Mouse (Mus musculus) embryo, embryonic 10 days (tissue): Measurements from ENCODE around the gene Magi2.

Experiments used
- DNase-seq: peaks from one replicate; pipeline ENCODE4 v3.0.0-alpha.2; 2015; ENCODE audit warnings: low spot score

Magi2 gene

DNA sequence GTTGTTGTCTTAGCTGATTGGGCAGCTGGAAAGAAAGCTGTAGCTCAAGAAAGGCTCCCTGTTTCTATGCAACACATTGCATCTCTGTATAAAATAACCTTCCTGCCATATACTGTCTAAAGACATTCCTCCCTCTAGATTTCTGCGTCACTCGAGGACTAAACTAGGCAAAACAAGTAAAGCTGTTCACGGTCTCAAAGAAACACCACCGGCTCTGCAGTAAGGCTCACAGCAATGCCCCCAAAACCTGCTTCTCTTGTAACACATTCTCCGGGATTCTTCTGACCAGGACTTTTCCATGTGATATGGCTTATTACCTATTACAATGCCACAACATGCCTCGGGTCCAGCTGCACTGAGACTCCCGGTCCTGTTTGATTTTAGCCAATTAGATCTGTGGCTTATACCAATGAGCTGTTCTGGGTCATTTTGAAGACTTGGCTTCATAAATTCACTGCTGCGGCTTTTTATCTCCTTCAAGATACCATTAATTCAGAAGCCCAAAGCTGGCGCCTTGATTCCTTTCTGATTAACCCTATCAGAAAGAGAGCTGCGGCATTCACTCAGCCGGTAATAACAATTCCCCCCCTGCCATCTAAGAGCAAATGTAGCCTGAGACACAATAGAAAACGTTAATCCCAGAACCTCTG lies 520.2 kb downstream of the Magi2 start:
- peak; percentile 9 for DNase-seq

DNA sequence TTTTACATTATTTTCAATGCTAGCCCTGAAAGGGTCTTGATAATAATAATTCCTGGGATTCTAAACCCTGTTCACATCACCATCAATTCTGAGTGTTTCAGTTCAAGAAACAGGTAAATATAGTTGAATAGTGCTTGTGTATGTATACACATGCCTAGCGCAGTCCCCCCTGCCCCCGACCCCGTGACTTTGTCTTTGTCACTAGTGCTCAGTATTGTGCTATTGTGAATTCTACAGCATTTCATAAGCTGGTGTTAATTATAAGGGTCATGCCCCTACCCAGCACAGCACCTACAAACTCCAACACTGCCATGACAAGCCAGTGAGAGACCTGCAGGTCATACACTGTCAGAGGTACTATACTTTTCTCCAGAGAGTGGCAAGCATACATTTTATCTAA lies 520.8 kb downstream of the Magi2 start:
- no peak for DNase-seq

DNA sequence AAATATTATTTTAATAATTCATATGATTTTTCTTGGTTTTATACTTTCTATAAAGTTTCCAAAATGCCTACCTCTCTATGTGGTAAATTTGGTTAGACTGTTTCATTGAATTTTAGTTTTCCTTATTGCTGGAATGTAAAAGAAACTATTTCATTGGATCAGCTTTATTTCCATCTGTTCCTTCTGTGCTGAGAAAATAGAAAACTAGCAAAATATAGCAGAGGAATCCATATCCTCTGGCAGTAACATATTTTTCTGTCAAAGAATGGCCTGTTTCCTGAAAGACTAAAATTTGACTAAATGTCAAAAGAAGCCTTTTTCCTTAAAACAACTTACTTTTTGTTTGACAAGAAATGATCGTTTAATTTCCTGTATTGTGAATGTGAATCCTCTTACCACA lies 552.4 kb downstream of the Magi2 start:
- DNase-seq = no peak

DNA sequence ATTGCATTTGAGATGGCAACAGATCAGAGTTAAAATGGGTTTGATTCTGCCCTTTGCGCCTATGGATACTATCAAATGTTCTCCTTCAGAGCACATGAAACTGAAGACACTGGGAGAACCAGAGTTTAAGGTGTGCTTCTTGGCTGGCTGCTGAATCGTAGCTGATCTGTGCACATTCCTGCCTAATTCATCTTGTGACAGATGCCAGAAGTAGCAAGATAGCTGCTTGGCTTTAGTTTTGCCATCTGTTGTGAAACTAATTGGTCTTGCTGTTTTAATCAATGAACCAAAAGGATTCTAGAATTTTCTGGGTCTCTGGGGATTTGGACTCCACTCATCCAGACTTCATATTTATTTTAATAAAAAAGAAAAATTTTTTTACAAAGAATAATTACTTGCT lies 553.2 kb downstream of the Magi2 start:
- DNase-seq = no peak

DNA sequence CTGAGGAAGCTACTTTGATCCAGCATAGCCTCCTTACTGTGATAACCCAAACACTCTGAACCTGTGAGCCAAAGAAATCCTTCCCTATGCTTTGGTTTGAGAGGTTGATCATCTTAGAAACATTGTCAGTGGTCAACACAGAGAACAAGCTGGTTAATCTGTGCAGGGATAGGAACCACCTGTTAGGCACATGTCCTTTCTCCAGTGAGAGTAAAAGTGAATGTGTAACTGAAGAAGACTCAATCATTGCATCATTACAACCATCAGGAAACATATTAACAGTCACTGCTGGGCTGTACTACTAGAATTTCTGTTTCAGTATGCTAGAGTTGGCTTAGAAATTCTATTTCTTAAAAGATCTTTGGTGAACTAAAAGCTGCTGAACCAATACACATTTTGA lies 558.5 kb downstream of the Magi2 start:
- DNase-seq = no peak

DNA sequence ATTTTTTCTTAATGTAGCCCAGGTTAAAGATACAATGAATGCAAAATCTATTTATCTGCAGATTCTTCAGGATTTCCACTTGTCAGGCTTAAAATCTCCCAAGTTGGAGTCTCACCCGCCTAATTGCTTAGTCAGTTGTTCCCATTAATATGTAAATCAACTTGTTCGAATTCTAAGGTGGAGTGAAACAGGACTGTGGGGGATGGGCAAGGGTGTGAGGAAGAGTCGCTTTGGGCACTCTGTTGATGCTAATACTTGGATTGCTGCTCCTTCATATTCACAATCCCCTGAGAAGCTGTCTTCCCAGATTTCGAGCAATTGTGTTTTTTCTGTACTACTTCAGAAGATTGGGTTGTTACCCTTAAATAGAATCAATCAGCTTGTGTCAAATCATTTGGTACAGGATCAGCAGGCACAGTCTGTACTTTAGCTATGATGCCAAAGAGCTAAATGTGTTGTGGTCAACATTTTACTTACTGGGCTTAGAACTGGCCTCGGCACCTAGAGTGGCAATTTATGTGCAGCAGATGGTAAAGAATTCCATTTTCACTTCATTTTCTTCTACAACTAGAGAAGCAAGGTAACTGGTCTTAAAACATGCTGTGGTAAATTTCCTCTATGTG lies 560.8 kb downstream of the Magi2 start:
- peak; percentile 7 for DNase-seq

DNA sequence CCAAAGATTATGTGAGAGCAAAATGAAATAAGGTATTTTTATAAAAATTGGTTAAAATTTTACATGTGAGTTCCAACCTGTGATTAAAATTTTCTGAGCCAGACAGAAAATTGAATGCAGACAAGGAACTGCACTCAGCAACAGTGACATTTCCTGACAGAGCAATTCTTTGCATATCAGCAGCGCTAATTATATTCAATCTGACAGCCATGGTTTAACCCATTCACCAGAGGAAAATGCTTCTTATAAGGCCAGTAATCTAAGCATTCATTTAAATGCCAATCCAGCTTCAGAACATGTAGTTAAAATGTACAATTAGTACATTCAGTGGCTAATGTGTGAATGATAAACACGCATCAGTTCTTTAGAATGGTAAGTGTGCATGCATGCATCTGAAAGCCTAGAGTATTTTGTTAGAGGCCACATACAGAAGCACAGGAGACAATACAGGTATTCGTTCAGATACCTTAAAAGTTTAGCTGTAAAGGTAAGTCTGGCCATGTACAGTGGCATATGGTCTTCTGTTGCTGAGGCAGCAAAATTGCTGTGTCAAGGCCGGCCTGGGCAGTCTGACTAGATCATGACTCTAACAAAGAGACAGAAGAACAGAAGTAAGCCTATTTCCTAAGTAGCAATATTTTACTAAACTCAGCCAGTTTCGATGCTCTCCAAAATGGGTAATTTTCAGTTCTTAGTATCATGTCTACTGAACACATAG lies 576.4 kb downstream of the Magi2 start:
- DNase-seq = no peak

DNA sequence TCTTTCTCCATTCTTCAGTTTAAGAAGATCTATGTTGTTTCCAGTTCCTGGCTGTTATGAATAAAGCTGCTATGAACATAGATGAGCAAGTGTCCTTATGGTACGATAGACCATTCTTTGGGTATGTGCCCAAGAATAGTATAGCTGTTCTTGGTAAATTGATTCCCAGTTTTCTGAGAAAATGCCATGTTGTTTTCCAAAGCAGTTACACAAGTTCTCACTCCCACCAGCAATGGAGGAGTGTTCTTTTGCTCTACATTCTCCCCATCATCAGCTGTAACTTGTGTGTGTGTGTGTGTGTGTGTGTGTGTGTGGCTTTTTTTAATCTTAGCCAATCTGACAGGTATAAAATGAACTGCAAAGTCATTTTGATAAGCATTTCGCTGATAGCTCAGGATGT lies 595.7 kb downstream of the Magi2 start:
- no peak for DNase-seq

DNA sequence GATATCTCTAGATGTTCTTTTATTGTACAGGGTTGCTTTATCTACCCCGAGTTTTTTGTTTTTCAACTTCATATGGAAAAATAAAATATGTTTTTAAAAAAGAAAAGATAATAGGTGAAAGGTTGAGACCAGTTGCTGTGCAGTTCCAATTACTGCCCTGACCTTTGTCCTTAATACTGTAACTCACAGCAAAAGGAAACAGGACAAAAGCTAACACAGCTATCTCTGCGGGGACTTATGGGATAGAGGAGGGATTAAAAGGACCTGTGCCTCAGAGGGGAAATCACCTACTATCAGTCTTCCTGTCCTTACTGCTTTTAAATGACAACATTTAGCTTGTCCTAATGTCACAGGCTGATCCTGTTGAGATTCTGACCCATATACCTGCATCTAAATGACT lies 599.1 kb downstream of the Magi2 start:
- no peak for DNase-seq

DNA sequence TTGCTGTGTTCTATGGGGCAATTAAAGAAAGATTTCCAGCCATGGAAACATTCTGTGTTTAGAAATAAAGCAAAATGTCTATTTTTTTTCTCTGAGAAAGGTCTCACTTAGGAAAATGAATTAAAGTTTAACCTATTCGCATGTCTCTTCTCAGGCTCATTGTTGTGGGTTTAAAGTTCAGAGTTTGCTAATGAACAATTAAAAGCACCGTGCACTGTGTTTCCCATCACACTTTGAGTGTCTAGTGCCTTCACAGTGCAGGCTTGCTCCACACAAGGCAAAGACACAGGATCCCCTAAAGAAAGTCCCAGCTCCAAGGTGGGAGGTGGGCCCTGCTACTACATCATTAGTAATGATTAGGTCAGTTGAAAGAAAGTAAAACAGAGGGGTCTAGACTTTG lies 602.5 kb downstream of the Magi2 start:
- no peak for DNase-seq

DNA sequence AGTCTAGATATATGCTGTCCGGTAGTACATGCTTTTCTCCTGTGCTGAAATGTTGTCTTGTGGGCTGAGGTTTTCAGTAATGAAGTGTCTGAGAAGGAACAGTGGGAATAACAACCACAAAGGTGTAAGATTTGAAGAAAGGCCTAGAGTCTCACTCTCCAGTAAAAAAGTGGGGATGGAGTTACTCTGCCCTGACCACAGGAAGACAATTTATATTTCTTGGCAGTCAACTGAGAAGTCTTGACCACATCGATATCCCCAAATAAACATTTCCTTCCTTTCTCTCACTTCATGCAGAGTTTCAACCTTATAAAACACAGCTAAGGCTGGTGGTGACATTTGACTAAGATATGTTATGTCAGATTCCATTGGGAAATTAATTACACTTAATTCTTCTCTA lies 636.0 kb downstream of the Magi2 start:
- DNase-seq = no peak

DNA sequence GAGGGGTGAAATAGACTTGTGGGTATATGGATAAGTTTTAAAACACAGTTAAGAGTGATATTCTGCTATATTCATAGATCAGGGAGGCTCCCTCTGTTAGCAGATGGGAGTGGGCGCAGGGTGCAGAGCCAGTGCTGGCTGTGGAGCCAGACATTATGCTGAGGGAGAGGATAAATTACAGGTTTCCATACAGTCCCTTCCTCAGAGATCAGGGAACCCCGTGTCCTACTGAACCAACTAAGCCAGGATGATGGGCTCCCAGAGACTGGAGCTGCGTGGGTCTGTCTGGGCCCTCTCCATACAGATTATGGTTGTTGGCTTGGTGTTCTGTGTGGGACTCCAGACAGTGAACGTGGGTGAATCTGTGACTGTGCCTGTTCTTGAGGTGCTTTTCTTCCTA lies 643.6 kb downstream of the Magi2 start:
- DNase-seq = no peak

DNA sequence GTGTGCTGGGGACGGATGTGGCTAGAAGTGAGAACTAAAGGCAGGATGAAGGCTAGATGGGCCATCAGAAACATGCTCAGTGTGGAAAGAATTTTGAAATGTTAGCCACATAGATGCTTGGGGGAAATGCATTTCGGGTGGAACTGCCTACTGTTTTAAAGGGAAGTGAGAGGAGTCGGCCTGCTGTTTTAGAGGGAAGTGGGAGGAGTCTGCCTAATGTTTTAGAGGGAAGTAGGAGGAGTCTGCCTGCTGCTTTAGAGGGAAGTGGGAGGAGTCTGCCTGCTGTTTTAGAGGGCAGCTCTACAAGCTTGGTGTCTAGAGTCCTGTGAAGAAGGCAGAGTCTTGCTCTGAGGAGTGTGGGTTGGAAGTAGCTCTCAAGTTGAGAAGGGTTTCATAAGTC lies 664.9 kb downstream of the Magi2 start:
- no peak for DNase-seq

DNA sequence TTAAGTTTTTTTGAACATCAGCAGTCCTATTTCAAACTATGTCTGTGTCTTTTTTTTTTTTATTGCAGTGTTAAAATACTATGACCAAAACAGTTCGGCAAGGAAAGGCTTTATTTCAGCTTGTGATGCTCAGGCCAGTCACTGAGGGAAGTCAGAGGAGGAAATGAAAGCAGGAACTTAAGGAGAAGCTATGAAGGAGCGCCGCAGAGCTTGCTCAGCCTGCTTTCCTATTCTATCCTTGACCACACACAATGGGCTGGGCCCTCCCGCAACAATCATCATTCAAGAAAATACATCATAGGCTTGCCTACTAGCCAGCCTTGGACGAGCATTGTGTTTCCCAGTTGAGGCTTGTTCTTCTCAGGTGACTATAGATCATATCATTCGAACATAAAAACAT lies 669.1 kb downstream of the Magi2 start:
- no peak for DNase-seq

DNA sequence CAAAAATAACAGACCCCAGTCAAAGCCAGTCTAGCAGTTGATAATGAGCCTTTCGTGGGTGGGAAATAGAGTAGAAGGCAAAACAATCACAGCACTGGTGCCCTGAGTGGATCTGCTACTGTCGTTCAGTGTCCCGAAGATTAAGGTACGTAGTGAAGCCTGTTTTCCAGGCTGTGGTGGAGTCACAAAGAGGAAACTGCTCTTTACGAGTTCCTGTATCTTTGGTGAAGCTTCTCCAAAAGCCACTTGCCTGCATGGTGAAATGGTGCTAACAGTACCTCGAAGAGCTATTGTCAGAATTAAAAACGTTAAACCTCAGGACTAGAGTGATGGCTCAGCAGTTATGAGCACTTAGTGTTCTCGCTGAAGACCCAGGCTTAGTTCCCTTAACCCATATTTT lies 674.8 kb downstream of the Magi2 start:
- DNase-seq = no peak

DNA sequence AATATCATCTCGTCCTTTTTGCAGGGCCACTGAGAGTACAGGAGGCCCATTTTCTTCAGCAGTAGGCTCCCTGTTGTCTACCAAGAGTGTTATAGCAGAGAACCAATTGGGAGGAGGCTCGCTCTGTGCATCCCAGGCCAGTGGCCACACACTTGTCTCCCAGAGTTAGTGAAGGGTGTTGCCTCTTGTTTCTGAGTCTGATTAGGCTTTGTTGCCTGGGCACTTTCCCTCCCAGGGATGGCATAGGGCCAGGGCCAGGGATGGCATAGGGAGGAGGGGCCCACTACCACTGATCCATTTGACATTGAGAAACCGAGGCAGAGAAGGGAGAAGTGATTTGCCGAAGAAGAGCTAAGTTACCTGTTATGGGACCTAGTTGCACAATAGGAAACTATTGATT lies 679.8 kb downstream of the Magi2 start:
- DNase-seq = no peak

DNA sequence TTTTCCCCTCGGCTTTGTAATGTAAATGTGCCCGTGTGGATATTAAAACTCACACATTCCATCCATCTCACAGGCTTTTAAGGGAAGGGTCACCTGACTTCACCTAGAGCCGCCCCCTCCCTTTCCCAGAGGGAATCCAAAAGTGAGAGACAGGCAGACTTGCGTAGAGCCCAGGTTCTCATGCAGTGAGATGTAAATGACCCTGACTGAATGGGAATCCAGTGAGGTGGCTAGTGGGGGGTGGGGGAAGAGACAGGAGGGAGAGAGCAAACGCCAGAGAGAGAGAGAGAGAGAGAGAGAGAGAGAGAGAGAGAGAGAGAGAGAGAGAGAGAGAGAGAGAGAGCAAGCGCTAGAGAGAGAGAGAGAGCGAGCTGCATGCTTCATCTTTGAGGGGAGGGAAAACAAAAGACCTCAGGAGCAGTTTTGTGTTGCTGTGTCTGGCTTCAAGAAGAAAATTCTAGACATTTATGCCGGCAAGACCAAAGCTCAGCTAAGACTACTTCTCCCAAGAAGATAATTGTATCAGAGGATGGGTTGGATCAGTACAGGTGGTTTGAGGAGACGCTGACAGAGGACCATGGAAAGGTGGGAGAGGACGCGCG lies 680.6 kb downstream of the Magi2 start:
- DNase-seq = no peak

DNA sequence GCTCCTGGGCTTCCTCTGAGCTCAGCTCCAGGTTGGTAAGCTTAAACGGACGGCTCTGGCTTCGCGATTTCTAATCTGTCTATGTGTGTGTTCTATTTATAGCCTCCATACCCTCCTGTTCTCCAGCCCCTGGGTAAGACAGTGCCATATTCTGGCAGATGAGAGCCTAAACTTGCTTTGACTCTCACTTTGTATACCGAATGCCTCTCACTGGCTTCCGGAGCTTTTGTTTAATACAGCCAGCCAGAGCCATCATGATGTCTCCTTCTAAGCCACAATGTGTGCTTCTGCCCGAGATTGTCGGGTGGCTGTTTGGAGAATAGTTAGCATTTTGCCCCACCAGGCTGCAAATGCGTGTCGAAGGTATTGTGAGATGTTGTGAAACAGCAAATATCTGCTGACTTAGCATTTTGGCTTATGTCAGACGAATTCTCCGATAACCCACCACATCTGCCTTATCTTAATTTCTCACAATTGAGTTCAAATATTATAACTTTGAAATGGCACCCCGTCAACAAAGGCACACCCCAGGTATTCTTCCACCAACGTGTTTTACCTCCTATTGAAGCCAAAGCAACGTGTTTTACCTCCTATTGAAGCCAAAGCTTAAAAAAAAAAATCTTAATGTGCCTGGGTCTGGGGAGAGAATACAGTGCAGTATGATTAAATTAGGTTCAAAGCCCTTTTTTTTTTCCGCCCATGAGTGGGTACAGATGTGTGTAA lies 681.3 kb downstream of the Magi2 start:
- DNase-seq = peak; percentile 36

DNA sequence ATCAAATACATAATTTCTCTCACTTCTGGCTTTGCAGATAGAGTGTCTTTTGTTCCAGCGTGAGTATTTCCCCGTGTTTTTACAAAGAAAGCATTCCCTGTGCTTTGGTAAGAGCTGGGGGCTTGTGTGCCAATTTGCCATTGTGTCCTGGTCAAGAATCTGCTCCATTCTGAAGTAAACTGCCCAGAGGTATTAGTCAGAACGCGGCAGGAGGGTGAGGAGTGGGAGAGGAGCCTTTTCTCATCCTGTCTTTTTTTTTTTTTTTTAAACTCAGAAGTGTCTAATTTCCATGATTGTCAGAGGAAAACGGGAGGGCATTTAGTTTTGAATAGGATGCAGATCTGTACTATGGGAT lies 681.8 kb downstream of the Magi2 start:
- no peak for DNase-seq

DNA sequence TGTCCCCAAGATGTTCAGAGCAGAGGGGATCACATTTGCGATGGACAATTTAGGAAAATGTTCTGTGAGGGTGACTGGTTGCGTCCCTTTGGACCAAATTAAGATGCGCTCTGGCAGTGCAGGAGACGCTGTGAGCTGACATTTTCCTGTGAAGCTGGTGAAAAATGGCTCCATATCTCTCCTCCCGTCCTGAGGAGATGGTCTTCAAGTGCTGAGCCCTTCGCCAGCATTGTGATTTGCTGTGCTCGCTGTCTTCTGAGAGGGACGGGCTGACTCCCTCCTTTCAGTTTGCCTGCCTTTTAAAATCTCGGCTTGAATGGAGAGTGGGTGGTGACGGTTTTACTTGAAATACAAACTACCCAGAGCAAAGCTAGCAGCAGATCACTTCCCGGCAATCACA lies 682.2 kb downstream of the Magi2 start:
- peak; percentile 23 for DNase-seq

DNA sequence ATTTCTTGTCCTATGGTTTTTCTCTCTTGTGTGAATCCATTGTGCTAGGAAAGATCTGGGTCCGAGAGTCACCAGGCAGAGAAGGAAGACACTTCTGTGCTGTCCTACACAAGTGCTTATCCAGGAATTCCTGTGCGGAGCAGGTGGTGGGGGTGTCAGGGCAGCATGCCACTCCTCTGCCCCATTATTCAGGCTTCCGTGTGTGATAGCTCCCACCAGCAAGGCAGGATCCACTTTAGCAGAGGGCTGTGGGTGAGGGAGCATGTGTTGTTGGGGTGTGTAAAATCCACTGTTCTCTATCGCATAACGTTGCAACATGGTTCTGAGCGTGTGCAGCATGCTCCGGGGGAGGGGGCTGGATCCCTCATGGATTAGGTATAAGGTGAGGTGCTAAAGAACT lies 682.8 kb downstream of the Magi2 start:
- no peak for DNase-seq

DNA sequence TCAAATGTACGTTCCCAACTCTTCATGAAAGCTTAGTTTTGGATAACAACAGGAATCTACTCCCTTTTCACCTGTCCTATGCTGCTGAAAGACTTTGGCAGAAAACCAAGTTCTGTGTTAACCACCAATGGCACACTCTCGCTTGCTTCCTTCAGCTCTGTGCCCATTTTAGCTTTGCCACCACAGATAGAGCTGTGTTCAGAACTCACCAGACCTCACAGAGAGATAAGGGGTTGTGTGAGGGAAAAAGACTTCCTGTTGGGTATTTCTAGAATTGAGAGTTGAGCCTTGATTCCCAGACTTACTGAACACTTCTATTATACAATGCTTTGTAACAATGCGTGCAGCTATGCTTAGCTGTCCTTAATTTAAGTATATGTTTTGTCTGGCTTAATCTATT lies 705.3 kb downstream of the Magi2 start:
- no peak for DNase-seq

DNA sequence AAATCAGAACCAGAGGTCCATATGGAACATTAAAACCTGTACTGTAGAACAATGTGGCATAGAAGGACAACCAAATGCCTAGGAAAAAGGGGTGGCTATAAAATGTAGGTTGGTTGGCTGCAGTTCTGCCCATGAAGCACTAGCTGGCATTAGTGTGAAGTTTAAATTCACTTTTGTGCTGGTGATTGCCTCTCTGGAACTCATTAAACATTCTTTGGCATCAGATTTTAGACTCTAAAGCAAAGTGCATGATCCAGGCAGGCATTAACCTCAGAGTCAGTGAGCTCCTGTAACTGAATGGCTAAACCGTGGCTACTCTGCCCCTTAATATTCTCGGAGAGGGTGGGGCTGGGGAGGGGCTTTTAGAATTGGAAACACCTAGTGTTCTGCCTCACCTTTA lies 706.4 kb downstream of the Magi2 start:
- DNase-seq = no peak
